Mouse (Mus musculus) neural tube, embryonic 15.5 days (tissue): Measurements from ENCODE around the gene Tprn. TPM values are rescaled to one million over a fixed set of nuclear protein-coding genes. Genes with fewer than 3 reads are reported as not detected.

ENCODE experiments used
- ATAC-seq: fragments of 200-750 bp; cut with Nextera tagmentation; 2 replicates; pipeline ENCODE4 v1.8.0; 2017; ENCODE audit warnings: mild to moderate bottlenecking, moderate TSS enrichment, moderate library complexity; ENCODE audit not compliant: low FRiP score
- H3K27ac ChIP-seq: fragments of 300-500 bp; sonication (generic); replicated peaks from 2 replicates; pipeline ENCODE4 v1.5.1; 2015; ENCODE audit warnings: mild to moderate bottlenecking, inconsistent platforms
- H3K27me3 ChIP-seq: fragments of 300-500 bp; sonication (generic); replicated peaks from 2 replicates; pipeline ENCODE4 v1.6.1; 2015; ENCODE audit warnings: inconsistent platforms
- H3K36me3 ChIP-seq: fragments of 300-500 bp; sonication (generic); 2 replicates; pipeline ENCODE4 v1.6.1; 2015; ENCODE audit warnings: inconsistent platforms
- H3K4me1 ChIP-seq: fragments of 300-500 bp; sonication (generic); 2 replicates; pipeline ENCODE4 v1.6.1; 2015; ENCODE audit warnings: inconsistent platforms
- H3K4me2 ChIP-seq: fragments of 300-500 bp; sonication (generic); 2 replicates; pipeline ENCODE4 v1.6.1; 2015; ENCODE audit warnings: inconsistent platforms, mild to moderate bottlenecking, moderate library complexity
- H3K4me3 ChIP-seq: fragments of 300-500 bp; sonication (generic); replicated peaks from 2 replicates; pipeline ENCODE4 v1.5.1; 2015; ENCODE audit warnings: mild to moderate bottlenecking, inconsistent platforms
- H3K9ac ChIP-seq: fragments of 300-500 bp; sonication (generic); replicated peaks from 2 replicates; pipeline ENCODE4 v1.6.1; 2015; ENCODE audit warnings: mild to moderate bottlenecking, inconsistent platforms
- H3K9me3 ChIP-seq: fragments of 300-500 bp; sonication (generic); replicated peaks from 2 replicates; pipeline ENCODE4 v1.6.1; 2016; ENCODE audit warnings: inconsistent platforms
- WGBS: fragments of 180-500 bp; shearing (Covaris S2); methylation state at CpG from one replicate; pipeline ENCODE4 v1.1.7; 2015; ENCODE audit warnings: mixed read lengths; 5-methylcytosine and 5-hydroxymethylcytosine counted together
- polyA plus RNA-seq: library from polyadenylated mRNA; unstranded; fragments of >200 nt; fragmentation: Nextera tagmentation; extraction: Ambion mirVana; gene quantifications from 2 replicates; pipeline ENCODE4 v1.2.1, GENCODE M21; 2015

Gene Tprn
- polyA plus RNA-seq, 1 experiment from 2014 or later: 16.3 TPM

- Histone ChIP-seq H3K4me2 (0 out of 2 replicates have a peak overlapping the region, but pooled peaks have one; percentile 100), H3K27ac (no peak overlapping the region), H3K4me1 (peaks cover 70% of the 10 kb centered on the region), H3K4me3 (no peak overlapping the region), H3K9ac (no peak overlapping the region), H3K36me3 (peaks cover 21% of the 10 kb centered on the region), H3K9me3 (no peaks in the 10 kb centered on the region), H3K27me3 (no peaks in the 10 kb centered on the region)
- ATAC-seq: no peak
- WGBS: 71% methylated on average over 4 of the region's 4 CpGs
These were observed 5.4 kb downstream of the Tprn start for GRCm38 (mm10) chr2:25267746-25268309.

- Histone ChIP-seq H3K9me3 (no peaks in the 10 kb centered on the region), H3K36me3 (peaks cover 56% of the 10 kb centered on the region), H3K27me3 (no peaks in the 10 kb centered on the region), H3K4me2 (peak within 1 kb of the TSS; percentile 91), H3K4me3 (peak within 1 kb of the TSS; percentile 92), H3K27ac (peak within 1 kb of the TSS; percentile 88), H3K9ac (peak within 1 kb of the TSS; percentile 86), H3K4me1 (peaks cover 54% of the 10 kb centered on the region)
- WGBS: under 1% methylated on average over 55 of the region's 55 CpGs
- ATAC-seq: peak; percentile 96
These were observed 9.6 kb downstream of the Tprn start, which contains the start of the genes Ssna1 and Anapc2 for GRCm38 (mm10) chr2:25271827-25272511. Gene Ssna1, minus strand, starts transcription at chr2:25272438. Gene Anapc2, plus strand, starts transcription at chr2:25272478.

DNA sequence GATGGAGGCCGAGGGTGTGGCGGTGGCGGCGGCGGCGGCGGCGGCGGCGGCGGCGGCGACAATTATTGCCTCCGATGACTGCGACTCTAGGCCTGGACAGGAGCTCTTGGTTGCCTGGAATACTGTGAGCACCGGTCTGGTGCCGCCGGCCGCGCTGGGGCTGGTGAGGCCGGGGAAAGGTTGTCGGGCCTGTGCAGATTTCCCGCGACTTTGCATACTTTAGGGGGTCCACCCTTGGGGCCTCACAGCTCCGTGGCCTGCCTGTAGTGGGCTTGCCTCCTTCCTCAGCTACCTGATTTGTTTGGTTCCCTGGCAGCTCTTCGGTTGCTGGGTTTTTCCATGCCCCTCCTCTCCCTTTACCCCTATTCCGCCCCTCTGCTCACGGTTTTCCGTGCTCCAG is 10.1 kb downstream of the Tprn start:
- ATAC-seq: peak; percentile 62
- under 1% methylated on average over 29 of the region's 29 CpGs for WGBS
- Histone ChIP-seq H3K4me2 (peak overlapping the region; percentile 91), H3K27me3 (no peaks in the 10 kb centered on the region), H3K27ac (peak overlapping the region; percentile 88), H3K4me1 (peaks cover 48% of the 10 kb centered on the region), H3K9ac (peak overlapping the region; percentile 86), H3K4me3 (peak overlapping the region; percentile 92), H3K9me3 (no peaks in the 10 kb centered on the region), H3K36me3 (peaks cover 62% of the 10 kb centered on the region)

- 37% methylated on average over 16 of the region's 16 CpGs for WGBS
- H3K36me3 ChIP-seq: peaks cover 64% of the 10 kb centered on the region
- H3K9me3 ChIP-seq: no peaks in the 10 kb centered on the region
- no peaks in the 10 kb centered on the region for H3K27me3 ChIP-seq
- peak overlapping the region; percentile 86 for H3K9ac ChIP-seq
- peaks cover 43% of the 10 kb centered on the region for H3K4me1 ChIP-seq
- peak overlapping the region; percentile 91 for H3K4me2 ChIP-seq
- peak overlapping the region; percentile 92 for H3K4me3 ChIP-seq
- ATAC-seq: no peak
- peak overlapping the region; percentile 88; the same call in 1 of the 2 replicates for H3K27ac ChIP-seq
These were observed 10.6 kb downstream of the Tprn start for GRCm38 (mm10) chr2:25273010-25273409.

DNA sequence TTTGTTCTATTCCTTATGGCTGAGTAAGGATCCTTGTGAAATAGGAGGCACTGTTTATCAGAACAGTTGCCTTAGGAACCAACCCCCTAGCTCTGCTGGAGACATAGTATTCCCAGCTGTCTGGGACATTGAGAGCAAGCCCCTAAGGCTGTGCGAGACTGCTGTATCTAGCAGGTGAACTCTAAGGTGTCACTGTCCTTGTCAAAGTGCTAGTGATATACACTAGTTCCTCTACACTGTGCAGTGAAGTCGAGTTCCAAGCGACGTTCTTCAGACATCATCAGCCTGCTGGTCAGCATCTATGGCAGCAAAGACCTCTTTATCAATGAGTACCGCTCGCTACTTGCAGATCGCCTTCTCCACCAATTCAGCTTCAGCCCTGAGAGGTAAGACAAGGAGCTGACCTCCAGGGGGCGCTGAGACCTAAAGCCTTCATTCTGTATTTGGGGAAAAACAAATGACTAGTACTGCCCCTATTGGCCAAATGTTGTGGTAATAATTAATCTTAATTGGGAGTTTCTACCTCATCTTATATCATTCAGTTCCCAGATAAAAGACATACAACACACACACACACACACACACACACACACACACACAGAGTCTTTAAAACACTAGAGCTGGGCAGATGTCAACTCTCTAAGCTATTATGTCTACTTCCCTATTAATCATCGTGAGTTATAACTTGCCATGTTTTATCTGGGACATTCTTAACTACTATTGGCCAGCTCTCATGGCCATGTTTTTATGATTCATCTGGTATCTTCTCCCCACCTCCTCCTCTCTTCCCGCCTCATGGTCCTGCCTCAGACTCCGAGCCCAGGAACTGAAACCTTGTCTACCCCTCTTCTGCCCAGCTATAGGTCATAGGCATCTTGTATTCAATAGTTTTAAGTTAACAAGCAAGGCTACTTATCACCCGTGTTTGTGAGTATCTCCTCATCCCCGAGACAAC is 16.8 kb downstream of the Tprn start:
- H3K27me3 ChIP-seq: no peaks in the 10 kb centered on the region
- H3K36me3 ChIP-seq: peaks cover 90% of the 10 kb centered on the region
- no peak overlapping the region for H3K9ac ChIP-seq
- no peak overlapping the region for H3K27ac ChIP-seq
- 63% methylated on average over 13 of the region's 13 CpGs for WGBS
- peaks cover 11% of the 10 kb centered on the region for H3K4me1 ChIP-seq
- H3K4me2 ChIP-seq: no peak overlapping the region
- no peak for ATAC-seq
- no peak overlapping the region for H3K4me3 ChIP-seq
- no peaks in the 10 kb centered on the region for H3K9me3 ChIP-seq

GRCm38 (mm10) chr2:25285551-25285950 is 23.1 kb downstream of the Tprn start:
- H3K36me3 ChIP-seq: peaks cover 42% of the 10 kb centered on the region
- H3K27me3 ChIP-seq: peaks cover 27% of the 10 kb centered on the region
- ATAC-seq: no peak
- H3K4me1 ChIP-seq: peaks cover 34% of the 10 kb centered on the region
- no peak overlapping the region for H3K4me3 ChIP-seq
- H3K9ac ChIP-seq: no peak overlapping the region
- no peak overlapping the region for H3K4me2 ChIP-seq
- no peak overlapping the region for H3K27ac ChIP-seq
- H3K9me3 ChIP-seq: no peaks in the 10 kb centered on the region
- WGBS: 97% methylated on average over 2 of the region's 2 CpGs

DNA sequence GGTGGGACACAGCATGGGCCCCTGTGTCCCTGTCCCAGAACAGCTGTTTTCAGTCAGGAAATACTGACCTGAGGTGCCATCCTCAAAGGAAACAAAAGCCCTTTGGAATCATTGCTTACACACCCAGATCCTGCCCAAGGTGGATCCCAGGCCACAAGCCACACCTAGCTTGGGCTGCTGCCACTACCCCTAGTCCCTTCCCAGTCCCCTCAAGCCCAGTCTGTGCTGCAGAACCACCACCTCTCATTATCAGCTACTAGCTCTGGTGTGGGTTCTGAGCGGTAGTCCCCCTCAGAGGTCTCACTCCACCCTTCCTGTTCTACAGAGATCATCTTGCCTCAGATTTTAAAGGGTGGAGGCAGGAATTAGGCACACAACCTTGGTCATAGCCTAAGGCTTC is 23.9 kb downstream of the Tprn start:
- H3K4me2 ChIP-seq: no peak overlapping the region
- peaks cover 41% of the 10 kb centered on the region for H3K4me1 ChIP-seq
- H3K9me3 ChIP-seq: no peaks in the 10 kb centered on the region
- no peak overlapping the region for H3K4me3 ChIP-seq
- H3K27ac ChIP-seq: 0 out of 2 replicates have a peak overlapping the region, but pooled peaks have one; percentile 4
- no peak overlapping the region for H3K9ac ChIP-seq
- 92% methylated on average over 1 of the region's 1 CpGs for WGBS
- peaks cover 35% of the 10 kb centered on the region for H3K27me3 ChIP-seq
- ATAC-seq: no peak
- peaks cover 34% of the 10 kb centered on the region for H3K36me3 ChIP-seq

DNA sequence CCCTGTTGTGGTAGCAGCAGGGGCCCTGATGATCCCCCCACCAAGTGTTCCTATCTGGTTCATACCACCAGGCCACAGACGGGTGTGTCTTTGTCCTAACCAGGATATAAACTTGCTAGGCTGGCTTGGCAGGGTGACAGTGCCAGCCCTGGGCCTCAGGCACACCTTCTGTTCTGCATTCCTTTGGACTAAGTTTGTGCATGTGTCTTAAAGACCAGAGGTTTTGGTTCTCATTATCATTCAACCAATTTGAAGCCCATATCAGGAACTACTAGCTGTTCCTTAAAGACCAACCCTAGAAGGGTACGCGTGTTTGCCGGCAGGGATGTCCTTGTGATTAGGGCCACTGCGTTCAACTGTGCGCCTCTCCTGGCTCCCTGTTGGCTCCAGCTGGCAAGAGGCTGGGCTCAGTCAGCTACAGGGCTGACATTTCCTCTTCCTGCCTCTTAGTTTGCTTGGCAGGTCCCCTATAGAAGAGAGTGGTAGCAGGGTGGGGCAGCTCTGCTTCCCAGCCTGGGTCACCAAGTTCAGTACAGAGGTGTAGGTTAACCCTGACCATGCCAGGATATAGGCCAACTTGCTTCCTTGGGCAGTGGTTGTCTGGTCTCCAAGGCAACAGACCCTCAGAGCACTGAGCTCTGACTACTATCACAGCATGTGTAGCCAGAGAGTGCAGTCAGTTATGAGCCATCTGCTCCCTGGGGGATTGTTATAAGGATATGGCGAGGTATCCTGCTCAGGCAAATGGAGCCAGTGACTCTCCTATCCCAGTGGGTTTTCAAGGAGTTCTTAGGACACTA is 24.6 kb downstream of the Tprn start:
- H3K9ac ChIP-seq: no peak overlapping the region

DNA sequence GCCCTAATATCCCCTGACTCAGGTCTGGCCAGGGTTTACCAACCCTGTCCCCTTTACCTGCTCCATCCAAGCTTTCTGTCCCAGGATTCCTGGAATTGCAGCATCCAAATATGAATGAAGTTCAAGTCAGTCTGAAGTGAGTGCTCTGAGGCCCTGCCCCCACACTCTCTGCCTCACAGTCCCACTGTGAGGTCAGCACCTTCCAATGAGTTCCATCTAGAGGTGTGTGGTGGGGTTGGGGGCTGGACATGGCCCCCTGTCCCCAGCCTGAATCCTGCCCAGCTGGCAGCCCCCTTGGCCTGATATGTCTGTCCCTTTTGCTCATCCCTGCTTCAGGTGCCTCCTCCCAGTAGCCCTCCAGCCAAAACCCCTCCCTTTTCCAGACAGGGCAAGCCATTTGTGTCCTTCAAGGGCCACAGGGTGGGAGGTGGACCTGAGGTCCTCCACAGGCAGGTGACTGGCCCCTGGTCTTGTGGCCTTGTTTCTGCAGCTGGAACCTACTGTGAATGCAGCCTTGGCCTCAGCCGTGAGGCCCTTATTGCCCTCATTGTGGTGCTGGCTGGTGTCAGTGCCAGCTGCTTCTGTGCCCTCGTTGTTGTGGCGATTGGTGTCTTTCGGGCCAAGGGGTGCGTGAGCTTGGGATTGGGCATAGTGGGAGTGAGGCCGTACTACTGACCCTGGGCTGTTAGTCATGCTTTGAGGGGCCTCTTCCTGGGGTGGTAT is 25.7 kb downstream of the Tprn start, which contains the start of gene Tmem210:
Gene Tmem210, plus strand, starts transcription at position 219 of the 723 bp plus-strand sequence.
- H3K27ac ChIP-seq: no peak within 1 kb of the TSS
- H3K36me3 ChIP-seq: peaks cover 22% of the 10 kb centered on the region
- no peak within 1 kb of the TSS for H3K4me3 ChIP-seq
- H3K9me3 ChIP-seq: no peaks in the 10 kb centered on the region
- no peak within 1 kb of the TSS for H3K4me2 ChIP-seq
- ATAC-seq: no peak
- WGBS: 85% methylated on average over 6 of the region's 6 CpGs
- peaks cover 55% of the 10 kb centered on the region for H3K4me1 ChIP-seq
- no peak within 1 kb of the TSS for H3K9ac ChIP-seq
- peaks cover 52% of the 10 kb centered on the region for H3K27me3 ChIP-seq

More for the DNA sequence above, 24.6 kb downstream of the Tprn start:
- Histone ChIP-seq H3K36me3 (peaks cover 30% of the 10 kb centered on the region), H3K27ac (0 out of 2 replicates have a peak overlapping the region, but pooled peaks have one; percentile 4), H3K9me3 (no peaks in the 10 kb centered on the region), H3K4me3 (no peak overlapping the region), H3K4me2 (no peak overlapping the region), H3K27me3 (peaks cover 42% of the 10 kb centered on the region), H3K4me1 (peaks cover 48% of the 10 kb centered on the region)
- 51% methylated on average over 7 of the region's 7 CpGs for WGBS
- ATAC-seq: no peak

- no peak overlapping the region for H3K4me2 ChIP-seq
- peaks cover 60% of the 10 kb centered on the region for H3K27me3 ChIP-seq
- peaks cover 17% of the 10 kb centered on the region for H3K36me3 ChIP-seq
- H3K9ac ChIP-seq: no peak overlapping the region
- no peak overlapping the region for H3K4me3 ChIP-seq
- WGBS: 83% methylated on average over 7 of the region's 7 CpGs
- peaks cover 55% of the 10 kb centered on the region for H3K4me1 ChIP-seq
- no peak overlapping the region for H3K27ac ChIP-seq
- no peaks in the 10 kb centered on the region for H3K9me3 ChIP-seq
- no peak for ATAC-seq
These were observed 26.4 kb downstream of the Tprn start for GRCm38 (mm10) chr2:25288734-25289345.
